Mouse (Mus musculus) neural tube, embryonic 10.5 days (tissue): ENCODE measurements around the gene Srgap3.

ENCODE experiments used
- DNase-seq: peaks from one replicate; pipeline ENCODE4 v3.0.0-alpha.2; 2017; ENCODE audit warnings: low spot score; ENCODE audit errors: extremely low spot score

Srgap3 gene

GRCm38 (mm10) chr6:112694492-112694891 is 252.6 kb downstream of the Srgap3 start:
- DNase-seq = no peak

GRCm38 (mm10) chr6:112691523-112691922 is 255.5 kb downstream of the Srgap3 start:
- no peak for DNase-seq

GRCm38 (mm10) chr6:112688033-112688432 is 259.0 kb downstream of the Srgap3 start:
- no peak for DNase-seq

GRCm38 (mm10) chr6:112686485-112686884 is 260.6 kb downstream of the Srgap3 start:
- no peak for DNase-seq

GRCm38 (mm10) chr6:112684065-112684464 is 263.0 kb downstream of the Srgap3 start:
- no peak for DNase-seq
